Mouse (Mus musculus) adrenal gland, postnatal 4 days (tissue): Measurements from ENCODE around the gene Amn1. TPM values are rescaled to one million over a fixed set of nuclear protein-coding genes. Genes with fewer than 3 reads are reported as not detected.

Experiments
- DNase-seq, 2 experiments: peaks; one replicate each; pipeline ENCODE4 v3.0.0; 2021 to 2022; ENCODE audit warnings: low spot score in 2 of 2, mixed read lengths in 2 of 2
- total RNA-seq, 2 experiments: library from RNA; stranded (reverse); gene quantifications; 2 replicates each; pipeline ENCODE4 v1.2.3; 2021

The Amn1 gene
- total RNA-seq, 2 experiments from 2014 or later: 23.4 to 24.0 TPM

DNA sequence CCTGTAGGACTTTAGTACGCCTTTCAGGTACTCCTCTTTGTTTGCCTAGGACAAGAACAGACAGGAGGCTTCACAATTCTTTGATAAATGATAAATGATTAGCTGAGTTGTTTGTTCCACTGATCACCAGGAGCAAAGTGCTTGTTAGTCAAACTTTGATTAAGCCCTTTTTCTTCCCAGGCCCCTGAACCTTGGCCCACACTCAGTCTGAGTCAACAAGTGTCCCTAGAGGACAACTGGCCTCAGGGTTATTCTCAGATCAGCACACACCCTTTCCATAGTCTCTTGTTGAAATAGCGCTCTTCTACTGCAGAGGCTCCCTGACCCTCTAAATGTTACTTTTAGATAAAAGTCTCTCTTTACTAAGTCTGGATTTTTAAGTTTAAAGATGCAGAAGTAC is 69.6 kb downstream of the Amn1 start:
- no peak for DNase-seq

- no peak for DNase-seq
Measured at GRCm38 (mm10) chr6:149116992-149117391, 71.5 kb downstream of the Amn1 start.

DNA sequence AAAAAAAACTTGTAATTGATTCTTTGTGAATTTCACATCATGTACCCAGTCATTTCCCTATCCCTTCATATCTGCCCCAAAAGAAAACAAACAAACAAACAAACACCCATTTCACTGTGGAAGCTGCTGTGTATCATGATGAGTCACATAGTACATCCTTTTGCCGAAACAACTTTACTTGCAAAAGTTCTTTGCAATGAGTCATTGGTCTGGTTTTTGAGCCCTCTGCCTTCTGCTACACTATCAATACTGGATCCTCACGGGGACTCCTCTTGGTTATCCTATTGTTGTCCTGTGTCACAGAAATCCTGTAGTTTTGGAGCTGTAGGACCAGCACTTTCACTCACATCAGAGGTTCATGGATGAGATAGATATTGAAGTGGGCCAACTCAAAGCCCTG is 79.6 kb downstream of the Amn1 start:
- DNase-seq: no peak

GRCm38 (mm10) chr6:149107615-149108014 is 80.9 kb downstream of the Amn1 start:
- no peak for DNase-seq

Other genes starting within 250 kb of the Amn1 start
- 10 to 100 TPM; 63.4 to 80.4 TPM for gene Sinhcaf, start 242.2 kb downstream of the Amn1 start, total RNA-seq
- gene Dennd5b, start 87.0 kb downstream of the Amn1 start, total RNA-seq: 10 to 100 TPM; 22.9 to 25.8 TPM
- gene Gm10203, start 58.5 kb downstream of the Amn1 start, total RNA-seq: not detected
- 10 to 100 TPM; 15.6 to 16.4 TPM for gene Etfbkmt, start 48.9 kb downstream of the Amn1 start, total RNA-seq
- 10 to 100 TPM; 45.0 to 49.8 TPM for gene Resf1, start 120.7 kb upstream of the Amn1 start, total RNA-seq
- 10 to 100 TPM in 1 of 2 experiments, 1 to 10 TPM in 1; 7.9 to 10.3 TPM for gene Bicd1, start 220.2 kb upstream of the Amn1 start, total RNA-seq